Mouse (Mus musculus): ENCODE measurements around the gene Glrp1.
A peak's percentile ranks its signal among the peaks of the same experiment; 100 is the strongest.

Glrp1 gene

GRCm38 (mm10) chr1:88509789-88510188, at the start of gene Glrp1:
Gene Glrp1 (minus strand): TSS chr1:88510066.
- no peak for DNase-seq

GRCm38 (mm10) chr1:88559258-88559657, 49.4 kb upstream of the Glrp1 start:
- DNase-seq, result no peak

- DNase-seq, result no peak
Observed at GRCm38 (mm10) chr1:88558793-88559192, 48.9 kb upstream of the Glrp1 start.

- DNase-seq, result no peak
Observed at GRCm38 (mm10) chr1:88556401-88556800, 46.5 kb upstream of the Glrp1 start.

- DNase-seq, result no peak
Observed at GRCm38 (mm10) chr1:88553500-88554187, 43.8 kb upstream of the Glrp1 start.

- DNase-seq, result no peak
Observed at GRCm38 (mm10) chr1:88549263-88549662, 39.4 kb upstream of the Glrp1 start.

- no peak for DNase-seq
Observed at GRCm38 (mm10) chr1:88547172-88547571, 37.3 kb upstream of the Glrp1 start.

- DNase-seq, result no peak
Observed at GRCm38 (mm10) chr1:88543608-88544007, 33.7 kb upstream of the Glrp1 start.

GRCm38 (mm10) chr1:88539823-88540222, 30.0 kb upstream of the Glrp1 start:
- no peak for DNase-seq

- DNase-seq, result no peak
Observed at GRCm38 (mm10) chr1:88539256-88539655, 29.4 kb upstream of the Glrp1 start.

GRCm38 (mm10) chr1:88536308-88536707, 26.4 kb upstream of the Glrp1 start:
- DNase-seq, result no peak

GRCm38 (mm10) chr1:88534091-88534490, 24.2 kb upstream of the Glrp1 start:
- DNase-seq, result peak; percentile 39

- no peak for DNase-seq
Observed at GRCm38 (mm10) chr1:88526161-88526560, 16.3 kb upstream of the Glrp1 start.

- no peak for DNase-seq
Observed at GRCm38 (mm10) chr1:88525622-88526021, 15.8 kb upstream of the Glrp1 start.

- DNase-seq, result no peak
Observed at GRCm38 (mm10) chr1:88521170-88521747, 11.4 kb upstream of the Glrp1 start.

- no peak for DNase-seq
Observed at GRCm38 (mm10) chr1:88513613-88514012, 3.7 kb upstream of the Glrp1 start.

- peak; percentile 33 for DNase-seq
Observed at GRCm38 (mm10) chr1:88507886-88508285, 2.0 kb downstream of the Glrp1 start.

GRCm38 (mm10) chr1:88507214-88507613, 2.7 kb downstream of the Glrp1 start:
- peak; percentile 24 for DNase-seq

GRCm38 (mm10) chr1:88506412-88506811, 3.5 kb downstream of the Glrp1 start:
- DNase-seq, result no peak

GRCm38 (mm10) chr1:88505697-88506096, 4.2 kb downstream of the Glrp1 start:
- no peak for DNase-seq

GRCm38 (mm10) chr1:88504531-88504945, 5.3 kb downstream of the Glrp1 start:
- no peak for DNase-seq

GRCm38 (mm10) chr1:88502822-88503221, 7.0 kb downstream of the Glrp1 start:
- DNase-seq, result no peak

GRCm38 (mm10) chr1:88499230-88499737, 10.6 kb downstream of the Glrp1 start:
- no peak for DNase-seq

GRCm38 (mm10) chr1:88497407-88497806, 12.5 kb downstream of the Glrp1 start:
- no peak for DNase-seq

- DNase-seq, result no peak
Observed at GRCm38 (mm10) chr1:88492415-88492814, 17.5 kb downstream of the Glrp1 start.

Data from lung, postnatal 36 days (tissue).